Mouse (Mus musculus) brain, embryonic 14.5 days (tissue): ENCODE data around the gene Abca7.

ENCODE experiments used
- CTCF ChIP-seq: fragments of 200-500 bp; IDR thresholded peaks from 2 replicates; pipeline ENCODE4 v1.5.1; 2012; ENCODE audit warnings: inconsistent platforms, mild to moderate bottlenecking, moderate library complexity, borderline replicate concordance; ENCODE audit not compliant: insufficient read depth, insufficient read length; ENCODE audit errors: extremely low read depth
- POLR2A ChIP-seq: fragments of 200-500 bp; IDR thresholded peaks from 2 replicates; pipeline ENCODE4 v1.6.1; 2012; ENCODE audit warnings: mild to moderate bottlenecking, inconsistent platforms, borderline replicate concordance; ENCODE audit not compliant: poor library complexity, insufficient read depth, insufficient read length, severe bottlenecking; ENCODE audit errors: extremely low read depth

DNA sequence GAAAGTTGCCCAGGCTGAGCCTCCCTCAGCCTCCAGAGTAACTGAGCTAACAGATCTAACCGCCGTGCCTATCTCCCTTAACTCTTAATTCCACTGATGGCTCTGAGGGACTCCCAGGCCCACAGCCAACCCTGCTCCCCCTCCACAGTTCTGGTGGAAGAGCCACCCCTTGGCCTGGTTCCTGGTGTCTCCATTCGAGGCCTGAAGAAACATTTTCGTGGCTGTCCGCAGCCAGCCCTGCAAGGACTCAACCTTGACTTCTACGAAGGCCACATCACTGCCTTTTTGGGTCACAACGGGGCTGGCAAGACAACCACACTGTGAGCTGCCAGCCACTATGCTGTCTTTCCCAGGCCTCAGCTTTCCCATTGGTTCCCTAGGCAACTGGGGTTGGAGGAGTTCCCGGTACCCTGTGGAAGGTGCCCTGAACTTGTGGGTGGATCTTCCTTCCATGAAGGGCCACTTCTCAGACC lies 8.0 kb downstream of the Abca7 start:
- TF ChIP-seq POLR2A = no peak
- no peak for TF ChIP-seq CTCF
